Mouse (Mus musculus) regulatory T cell (primary cell): ENCODE data around the gene Tex12.

Source experiments
- in situ Hi-C: fragments of 300-600 bp; cut with MboI, MseI; formaldehyde crosslinking; loops from one replicate; pipeline ENCODE4 v1.15.1; 2025; ENCODE audit warnings: high pct_unique_total_duplicates

Gene Tex12

GRCm38 (mm10) chr9:50520748-50521147, 40.4 kb downstream of the Tex12 start:
- in situ Hi-C loops: loop anchor here (10.0 kb wide), 1 partner anchor 186 kb away; no protein-coding TSS in a partner anchor

DNA sequence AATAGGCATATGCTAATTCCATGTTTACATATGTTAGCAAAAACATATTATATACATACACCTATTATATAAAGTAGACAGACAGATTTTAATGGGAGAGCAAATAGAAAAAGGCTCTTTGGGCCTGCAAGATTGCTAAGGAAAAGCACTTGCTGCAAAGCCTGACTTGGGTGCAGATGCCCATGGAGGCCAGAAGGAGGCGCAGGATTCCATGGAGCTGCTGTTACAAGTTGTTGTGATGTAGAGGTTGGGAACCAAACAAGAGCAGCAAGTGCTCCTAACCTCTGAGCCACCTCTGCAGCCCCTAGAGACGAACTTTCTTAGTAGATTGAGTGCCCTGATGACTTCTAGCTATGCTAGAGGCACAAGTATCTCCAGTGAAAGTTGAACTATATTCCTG, 42.3 kb downstream of the Tex12 start:
- in situ Hi-C loops: no loop called here

DNA sequence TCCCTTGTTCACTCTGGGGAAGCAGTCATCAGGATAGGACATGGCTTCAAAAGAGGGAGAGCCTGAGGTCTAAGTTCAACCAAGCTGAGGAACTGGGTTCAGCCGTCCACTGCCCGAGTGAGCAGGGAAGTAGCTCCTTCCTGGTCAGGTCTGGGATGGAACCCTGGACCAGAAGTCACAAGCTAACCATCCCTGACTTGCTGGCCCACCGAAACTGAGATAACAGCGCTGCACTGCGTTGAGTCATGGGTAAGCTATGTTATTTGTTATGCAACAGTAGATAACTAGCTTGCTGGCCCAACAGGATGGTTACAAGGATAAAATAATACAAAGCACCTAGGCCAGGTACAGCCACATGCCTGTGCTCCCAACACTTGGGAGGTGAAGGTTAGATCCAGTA, 45.7 kb downstream of the Tex12 start:
- in situ Hi-C loops: no loop called here

DNA sequence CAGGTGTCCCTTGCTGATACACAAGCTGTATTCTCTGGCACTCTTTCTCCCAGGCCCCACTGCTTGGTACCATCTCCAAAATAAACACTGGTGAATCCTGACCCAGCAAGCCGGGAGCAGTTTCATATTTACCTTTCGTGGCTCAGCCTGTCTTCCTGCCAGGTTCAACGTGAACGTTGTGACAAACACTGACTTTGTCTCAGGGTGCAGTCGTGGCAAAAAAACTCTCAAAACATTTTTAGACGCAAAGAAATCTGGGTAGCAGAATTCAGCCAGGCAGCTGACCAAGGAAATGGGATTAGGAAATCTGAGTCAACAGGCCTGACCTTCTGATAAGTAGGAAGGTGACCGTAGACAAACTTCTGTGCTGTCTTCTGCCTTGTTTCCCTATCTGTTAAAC, 53.6 kb downstream of the Tex12 start:
- in situ Hi-C loops: no loop called here
